8 mouse cellular contexts compared by ENCODE assay signal in genomic region chr6:53287038-53287561, GRCm38 (mm10). TPM values are rescaled to one million over a fixed set of nuclear protein-coding genes. Genes with fewer than 3 reads are reported as not detected.
DNase-seq lines count a peak whose midpoint lies in the region; ATAC-seq and TF ChIP-seq lines count a peak whose summit lies in the region.

TSS of gene Creb5 (plus strand) at chr6:53287270.

- no peak within 1 kb of the TSS for H3K27ac ChIP-seq in hindbrain, embryonic 11.5 days (ENCODE audit: low read depth, low read length)
- no peak within 1 kb of the TSS for H3K27ac ChIP-seq in lung, postnatal 0 days (ENCODE audit: low read length)

- no peaks in the 10 kb centered on the region for H3K9me3 ChIP-seq in hindbrain, embryonic 11.5 days (ENCODE audit: control insufficient read depth, low read length)
- no peaks in the 10 kb centered on the region for H3K9me3 ChIP-seq in lung, postnatal 0 days (ENCODE audit: low read length)

- ATAC-seq in hindbrain, embryonic 11.5 days (ENCODE audit: low FRiP score): peak; percentile 89
- ATAC-seq in lung, postnatal 0 days: peak; percentile 91

- WGBS in hindbrain, embryonic 11.5 days: under 1% methylated on average over 45 of the region's 45 CpGs
- WGBS in lung, postnatal 0 days: 1% methylated on average over 44 of the region's 45 CpGs

- DNase-seq in ES-CJ7 (ENCODE audit: low read depth, low spot score): peak; percentile 89
- DNase-seq in cerebellum, adult 9-10 months: peak; percentile 96
- DNase-seq in frontal cortex, postnatal 10 days (ENCODE audit: low spot score in 2 of 2): peak; percentile 66 to 68
- DNase-seq in hindbrain, embryonic 11.5 days (ENCODE audit: low spot score): peak; percentile 92
- peak; percentile 62 to 77 for DNase-seq in layer of hippocampus, postnatal 10 days (ENCODE audit: low spot score in 2 of 2)
- peak; percentile 91 for DNase-seq in lung, postnatal 0 days (ENCODE audit: low spot score)
- DNase-seq in ovary, adult 18-20 months (ENCODE audit: low spot score): peak; percentile 57
- peak; percentile 55 for DNase-seq in thymus, postnatal 14 days

- H3K4me2 ChIP-seq in hindbrain, embryonic 11.5 days (replicated peaks; ENCODE audit: low read depth, low read length): peak within 1 kb of the TSS; percentile 98
- peak within 1 kb of the TSS; percentile 90 for H3K4me2 ChIP-seq in lung, postnatal 0 days (replicated peaks; ENCODE audit: low read depth, low read length)

- no peaks in the 10 kb centered on the region for H3K36me3 ChIP-seq in hindbrain, embryonic 11.5 days (ENCODE audit: control insufficient read depth, insufficient read depth, low read length)
- no peaks in the 10 kb centered on the region for H3K36me3 ChIP-seq in lung, postnatal 0 days (ENCODE audit: insufficient read depth, low read length)

- H3K4me3 ChIP-seq in hindbrain, embryonic 11.5 days (ENCODE audit: low read depth, low read length): peak within 1 kb of the TSS; percentile 54
- peak within 1 kb of the TSS; percentile 53 for H3K4me3 ChIP-seq in lung, postnatal 0 days (ENCODE audit: low read depth, low read length)

- no peak for TF ChIP-seq CTCF in lung, postnatal 0 days (IDR thresholded peaks at IDR 0.05)

- TF ChIP-seq EP300 in lung, postnatal 0 days (IDR thresholded peaks at IDR 0.05): 0 out of 2 replicates have a peak, but pooled peaks have one; percentile 4

- peak within 1 kb of the TSS; percentile 45 for H3K9ac ChIP-seq in hindbrain, embryonic 11.5 days (ENCODE audit: low read depth, low read length)
- peak within 1 kb of the TSS; percentile 44 for H3K9ac ChIP-seq in lung, postnatal 0 days (replicated peaks; ENCODE audit: low read depth)

- H3K27me3 ChIP-seq in hindbrain, embryonic 11.5 days (ENCODE audit: control insufficient read depth, insufficient read depth, low read length): peaks cover 49% of the 10 kb centered on the region
- H3K27me3 ChIP-seq in lung, postnatal 0 days (replicated peaks; ENCODE audit: insufficient read depth, low read length): peaks cover 27% of the 10 kb centered on the region; the same call in 1 of the 2 replicates

- H3K4me1 ChIP-seq in hindbrain, embryonic 11.5 days (replicated peaks; ENCODE audit: control insufficient read depth, insufficient read depth, low read length): no peaks in the 10 kb centered on the region
- peaks cover 6% of the 10 kb centered on the region; the same call in 1 of the 2 replicates for H3K4me1 ChIP-seq in lung, postnatal 0 days (ENCODE audit: insufficient read depth, low read depth, low read length)

RNA-seq across cellular contexts. Expression of gene Creb5, which starts in this region (rescaled TPM):
- polyA plus RNA-seq in hindbrain, embryonic 11.5 days (2014; fragmentation: Nextera tagmentation; extraction: Ambion mirVana): 4.5 and 5.5 TPM in 2 replicates
- total RNA-seq in layer of hippocampus, postnatal 10 days (2021): 1 to 10 TPM; 3.0 to 3.6 TPM
- polyA plus RNA-seq in lung, postnatal 0 days (2015; fragmentation: Nextera tagmentation; extraction: Ambion mirVana): 5.1 and 5.4 TPM in 2 replicates
